Mouse (Mus musculus) hindbrain, embryonic 16.5 days (tissue): ENCODE measurements at regions not wholly inside any gene's neighbourhood (a gene's known extent, or its start where the extent isn't known, plus 50 kb on each side); places are given as distances from the start of the nearest gene placed in this dataset.
"Not testable (repeated sequence)": the region's sequence is repeated elsewhere in the genome, so short reads cannot be mapped to it uniquely, and the experiment has no call there.

Experiments
- ATAC-seq: fragments of 200-750 bp; cut with Nextera tagmentation; 2 replicates; pipeline ENCODE4 v1.8.0; 2017; ENCODE audit warnings: moderate TSS enrichment, moderate library complexity
- H3K27ac ChIP-seq: fragments of 300-500 bp; sonication (generic); 2 replicates; pipeline ENCODE4 v1.5.1; 2014; ENCODE audit warnings: low read depth, mild to moderate bottlenecking, control low read depth, low read length, moderate library complexity
- H3K27me3 ChIP-seq: fragments of 300-500 bp; sonication (generic); replicated peaks from 2 replicates; pipeline ENCODE4 v1.6.1; 2014; ENCODE audit warnings: low read length; ENCODE audit not compliant: control insufficient read depth, insufficient read depth
- H3K36me3 ChIP-seq: fragments of 300-500 bp; sonication (generic); 2 replicates; pipeline ENCODE4 v1.6.1; 2014; ENCODE audit warnings: mild to moderate bottlenecking, low read length, moderate library complexity, mixed read lengths; ENCODE audit not compliant: control insufficient read depth, insufficient read depth
- H3K4me1 ChIP-seq: fragments of 300-500 bp; sonication (generic); 2 replicates; pipeline ENCODE4 v1.6.1; 2014; ENCODE audit warnings: low read depth, low read length; ENCODE audit not compliant: control insufficient read depth, insufficient read depth
- H3K4me2 ChIP-seq: fragments of 300-500 bp; sonication (generic); 2 replicates; pipeline ENCODE4 v1.6.1; 2014; ENCODE audit warnings: mild to moderate bottlenecking, low read length, control low read depth, moderate library complexity
- H3K4me3 ChIP-seq: fragments of 300-500 bp; sonication (generic); 2 replicates; pipeline ENCODE4 v1.5.1; 2014; ENCODE audit warnings: mild to moderate bottlenecking, low read length, control low read depth, moderate library complexity
- H3K9ac ChIP-seq: fragments of 300-500 bp; sonication (generic); 2 replicates; pipeline ENCODE4 v1.6.1; 2014; ENCODE audit warnings: low read depth, mild to moderate bottlenecking, control low read depth, low read length, moderate library complexity
- H3K9me3 ChIP-seq: fragments of 300-500 bp; sonication (generic); 2 replicates; pipeline ENCODE4 v1.6.1; 2014; ENCODE audit warnings: mild to moderate bottlenecking, low read length, moderate library complexity; ENCODE audit not compliant: control insufficient read depth
- WGBS: fragments of 180-500 bp; shearing (Covaris S2); extraction: QIAGEN DNeasy Blood & Tissue Kit; methylation state at CpG from one replicate; pipeline ENCODE4 v1.1.7; 2014; 5-methylcytosine and 5-hydroxymethylcytosine counted together

DNA sequence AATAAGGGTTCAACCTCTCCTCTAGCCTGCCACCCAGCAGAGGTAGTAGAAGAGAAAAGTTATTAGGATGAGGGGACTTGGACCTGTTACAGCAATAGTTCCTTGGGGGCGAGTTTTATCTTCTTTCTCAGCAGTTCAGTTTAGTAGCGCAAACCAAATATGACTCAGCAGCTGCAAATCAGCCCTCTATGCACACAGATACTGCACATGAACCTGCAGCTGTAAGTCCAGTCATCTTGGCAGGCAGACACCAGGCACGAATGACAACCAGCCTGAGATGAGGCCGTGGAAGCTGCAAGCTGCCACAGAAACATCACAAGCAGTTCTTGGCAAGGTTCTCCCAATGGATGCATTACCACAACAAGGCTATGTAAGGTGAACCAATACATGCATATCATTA, 327.0 kb upstream of the Akr1e1 start:
- Histone ChIP-seq H3K9me3 (no peaks in the 10 kb centered on the region), H3K27ac (no peak overlapping the region), H3K9ac (no peak overlapping the region), H3K27me3 (no peaks in the 10 kb centered on the region), H3K4me2 (no peak overlapping the region), H3K36me3 (no peaks in the 10 kb centered on the region), H3K4me1 (no peaks in the 10 kb centered on the region), H3K4me3 (no peak overlapping the region)
- no peak for ATAC-seq
- 83% methylated on average over 4 of the region's 4 CpGs for WGBS

DNA sequence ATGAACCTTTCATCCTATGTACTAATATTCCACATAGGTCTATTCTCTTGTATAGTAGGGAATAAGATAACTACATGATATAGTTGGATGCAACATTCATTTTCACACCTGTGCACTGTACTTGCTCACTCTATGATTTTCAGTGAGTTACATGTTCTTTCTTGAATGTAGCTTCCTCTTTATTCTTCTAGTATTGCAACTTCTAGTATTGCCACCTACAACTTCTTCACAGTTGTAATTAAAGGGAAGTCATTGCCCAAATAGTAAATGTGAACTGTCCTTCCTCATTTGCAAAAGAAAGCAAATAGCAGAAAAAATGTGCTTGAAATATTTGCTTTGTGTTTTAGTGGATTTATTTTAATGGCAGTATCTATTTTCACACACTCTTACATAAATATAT, 330.9 kb upstream of the Akr1e1 start:
- Histone ChIP-seq H3K27me3 (no peaks in the 10 kb centered on the region), H3K36me3 (no peaks in the 10 kb centered on the region), H3K27ac (no peak overlapping the region), H3K4me3 (no peak overlapping the region), H3K9me3 (no peaks in the 10 kb centered on the region), H3K9ac (no peak overlapping the region), H3K4me2 (no peak overlapping the region), H3K4me1 (no peaks in the 10 kb centered on the region)
- ATAC-seq = no peak

DNA sequence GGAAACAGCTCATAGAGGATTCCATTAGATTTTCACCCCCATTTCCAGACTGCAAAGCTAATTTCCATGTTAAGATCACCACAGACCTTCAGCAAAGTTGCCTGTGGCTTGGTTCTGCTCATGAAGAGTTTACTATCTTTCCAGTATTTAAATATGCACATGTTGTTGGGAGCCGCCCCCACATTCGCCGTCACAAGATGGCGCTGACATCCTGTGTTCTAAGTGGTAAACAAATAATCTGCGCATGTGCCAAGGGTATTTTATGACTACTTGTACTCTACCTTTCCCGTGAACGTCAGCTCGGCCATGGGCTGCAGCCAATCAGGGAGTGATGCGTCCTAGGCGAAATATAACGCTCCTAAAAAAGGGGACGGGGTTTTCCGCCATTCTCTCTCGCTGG, 333.5 kb upstream of the Akr1e1 start:
- WGBS = 56% methylated on average over 4 of the region's 14 CpGs
- not testable (repeated sequence) for H3K4me2 ChIP-seq, H3K4me3 ChIP-seq, H3K4me1 ChIP-seq, H3K36me3 ChIP-seq, H3K27me3 ChIP-seq, H3K9ac ChIP-seq, H3K9me3 ChIP-seq, H3K27ac ChIP-seq
- peak; percentile 82 for ATAC-seq

DNA sequence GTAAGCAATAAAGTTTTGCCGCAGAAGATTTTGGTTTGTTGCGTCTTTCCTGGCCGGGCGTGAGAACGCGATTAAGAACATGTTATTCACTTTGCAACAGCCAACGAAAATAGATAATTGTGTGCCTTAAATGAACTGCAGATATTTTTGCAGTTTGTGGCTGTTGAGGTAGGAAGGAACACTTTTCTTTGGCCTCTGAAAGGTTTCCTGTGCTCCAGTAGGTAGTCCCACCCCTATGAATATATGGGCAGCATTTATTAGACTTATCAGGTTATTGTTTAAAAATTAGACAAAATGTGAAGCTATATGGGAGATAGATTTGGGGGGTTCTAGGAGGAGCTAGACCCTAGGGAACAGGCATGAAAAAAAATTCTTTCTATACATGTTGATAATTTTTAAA, 334.1 kb upstream of the Akr1e1 start:
- Histone ChIP-seq H3K27ac (no peak overlapping the region), H3K9ac (peak overlapping the region; percentile 19; the same call in 1 of the 2 replicates), H3K4me3 (peak overlapping the region; percentile 34), H3K36me3 (no peaks in the 10 kb centered on the region), H3K4me1 (no peaks in the 10 kb centered on the region), H3K9me3 (no peaks in the 10 kb centered on the region), H3K27me3 (no peaks in the 10 kb centered on the region), H3K4me2 (peak overlapping the region; percentile 48)
- 43% methylated on average over 7 of the region's 7 CpGs for WGBS
- no peak for ATAC-seq

DNA sequence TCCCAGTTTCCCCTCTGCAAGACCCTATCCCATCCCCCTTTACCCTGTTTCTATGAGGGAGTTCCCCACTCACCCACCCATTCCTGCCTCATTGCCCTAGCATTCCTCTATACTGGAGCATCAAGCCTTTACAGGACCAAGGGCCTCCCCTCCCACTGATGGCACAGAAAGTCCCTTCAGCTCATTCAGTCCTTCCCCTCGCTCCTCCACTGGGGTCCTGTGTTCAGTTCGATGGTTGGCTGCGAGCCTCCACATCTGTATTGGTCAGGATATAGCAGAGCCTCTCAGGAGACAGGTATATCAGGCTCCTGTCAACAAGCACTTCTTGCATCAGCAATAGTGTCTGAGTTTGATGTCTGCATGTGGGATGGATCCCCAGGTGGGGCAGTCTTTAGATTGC, 346.4 kb upstream of the Akr1e1 start:
- Histone ChIP-seq H3K4me1 (no peaks in the 10 kb centered on the region), H3K36me3 (no peaks in the 10 kb centered on the region), H3K27me3 (no peaks in the 10 kb centered on the region), H3K4me2 (no peak overlapping the region), H3K9ac (no peak overlapping the region), H3K4me3 (no peak overlapping the region), H3K27ac (no peak overlapping the region), H3K9me3 (no peaks in the 10 kb centered on the region)
- 93% methylated on average over 3 of the region's 3 CpGs for WGBS
- ATAC-seq = no peak

DNA sequence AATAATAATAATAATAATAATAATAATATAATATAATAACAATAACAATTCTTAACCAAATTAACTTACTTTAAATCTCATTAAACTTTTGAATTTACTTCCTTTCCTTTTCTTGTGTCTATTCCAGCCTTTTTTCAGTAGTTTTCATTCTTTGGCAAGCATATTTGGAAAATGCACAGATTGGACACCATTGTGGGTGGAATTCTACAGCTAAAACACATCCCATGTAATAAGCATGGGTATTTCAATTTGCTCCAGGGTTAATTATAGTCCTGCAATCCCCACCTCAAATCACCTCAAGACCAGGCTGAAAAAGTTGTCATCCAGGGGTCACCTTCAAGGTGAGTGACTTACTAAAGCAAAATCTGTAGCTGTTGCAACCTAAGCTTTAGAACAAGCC, 355.9 kb upstream of the Akr1e1 start:
- Histone ChIP-seq H3K4me2 (no peak overlapping the region), H3K9ac (no peak overlapping the region), H3K27me3 (no peaks in the 10 kb centered on the region), H3K4me1 (no peaks in the 10 kb centered on the region), H3K4me3 (no peak overlapping the region), H3K9me3 (no peaks in the 10 kb centered on the region), H3K27ac (no peak overlapping the region), H3K36me3 (no peaks in the 10 kb centered on the region)
- ATAC-seq = no peak

DNA sequence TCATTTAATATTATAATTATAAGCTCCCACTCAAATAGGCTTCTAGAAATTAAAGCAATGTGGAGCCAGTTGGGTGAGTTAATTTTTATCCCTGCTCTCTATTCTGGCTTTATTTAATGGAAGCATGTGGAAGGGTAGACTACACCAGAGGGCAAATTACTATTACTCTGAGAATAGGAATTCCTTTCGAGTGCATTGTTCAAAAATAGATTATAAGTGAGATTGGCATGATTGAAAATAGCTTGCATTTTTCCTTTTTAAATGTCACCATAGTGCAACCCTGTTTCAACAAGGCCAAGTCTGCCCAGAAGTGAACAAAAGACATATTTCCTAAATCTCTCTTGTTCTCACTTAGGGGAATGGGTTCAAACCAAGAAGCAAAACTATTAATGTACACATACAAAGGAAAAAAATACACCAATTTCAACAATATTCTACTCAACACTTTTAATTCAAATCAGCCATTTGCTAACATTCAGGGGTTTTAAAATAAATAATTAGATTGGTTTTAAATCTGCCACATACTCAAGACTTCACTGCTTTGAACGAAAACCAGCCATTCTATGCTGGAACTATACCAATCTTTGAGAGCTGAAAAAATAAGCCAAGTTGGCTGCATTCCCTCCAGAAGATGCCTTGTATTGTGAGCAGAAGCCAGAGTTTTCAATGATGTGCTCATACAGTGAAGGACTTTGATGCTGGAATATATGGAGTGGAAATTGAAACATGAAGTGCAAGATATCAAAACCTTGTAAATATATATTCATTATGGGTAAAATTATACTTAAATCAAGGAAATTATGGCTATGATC, 361.3 kb upstream of the Akr1e1 start:
- H3K36me3 ChIP-seq = no peaks in the 10 kb centered on the region
- H3K4me3 ChIP-seq = no peak overlapping the region
- H3K4me2 ChIP-seq = no peak overlapping the region
- no peak overlapping the region for H3K27ac ChIP-seq
- ATAC-seq = no peak
- no peak overlapping the region for H3K9ac ChIP-seq
- no peaks in the 10 kb centered on the region for H3K9me3 ChIP-seq
- H3K4me1 ChIP-seq = no peaks in the 10 kb centered on the region
- 68% methylated on average over 2 of the region's 2 CpGs for WGBS
- H3K27me3 ChIP-seq = no peaks in the 10 kb centered on the region

DNA sequence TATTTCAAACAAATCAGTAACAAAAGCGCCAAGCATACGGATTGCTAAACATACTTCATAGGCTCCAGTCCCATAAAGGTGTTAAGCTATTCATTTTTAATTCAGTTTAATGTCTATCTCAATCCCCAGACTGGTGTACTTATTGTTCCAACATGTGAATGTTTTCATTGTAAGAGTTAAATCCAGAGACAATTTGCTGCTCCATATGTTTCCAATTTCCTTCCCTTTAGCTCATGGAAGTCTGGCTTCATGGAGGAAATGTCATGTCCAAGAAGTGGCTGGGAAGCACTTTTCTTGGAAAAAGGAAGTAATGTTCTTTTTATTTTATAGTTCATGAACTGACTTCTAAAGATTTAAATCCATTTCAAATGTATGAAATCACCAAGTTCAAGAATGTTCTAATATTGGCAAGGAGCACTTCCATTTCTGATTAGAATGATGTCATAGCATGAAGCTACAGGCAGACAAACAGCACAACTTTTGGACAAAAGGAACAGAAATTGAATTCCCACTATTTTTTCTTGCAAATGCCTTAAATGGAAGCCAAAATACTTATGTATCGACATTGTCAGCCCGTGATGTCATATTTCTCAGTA, 362.6 kb upstream of the Akr1e1 start:
- Histone ChIP-seq H3K9ac (no peak overlapping the region), H3K4me1 (no peaks in the 10 kb centered on the region), H3K9me3 (no peaks in the 10 kb centered on the region), H3K27ac (no peak overlapping the region), H3K4me2 (no peak overlapping the region), H3K36me3 (no peaks in the 10 kb centered on the region), H3K27me3 (no peaks in the 10 kb centered on the region), H3K4me3 (no peak overlapping the region)
- no peak for ATAC-seq
- 80% methylated on average over 4 of the region's 4 CpGs for WGBS

DNA sequence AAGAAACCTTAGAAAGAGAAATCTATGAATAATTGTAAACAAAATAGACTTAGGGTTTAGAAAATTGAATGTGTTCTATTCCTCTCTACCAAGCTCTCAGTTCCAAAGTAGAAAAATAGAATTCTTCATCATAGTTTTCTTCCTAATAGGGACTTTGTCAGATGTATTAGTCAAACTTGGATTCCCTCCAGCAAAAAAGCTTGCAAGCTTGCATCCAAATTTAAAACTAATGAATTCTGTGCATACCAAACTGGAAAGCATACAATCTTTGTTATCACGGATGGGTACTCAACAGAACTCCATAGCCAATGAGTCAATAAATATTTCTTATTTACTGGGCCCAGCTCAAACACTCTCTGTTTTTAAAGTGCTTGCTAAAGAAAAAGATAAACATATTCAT, 383.9 kb upstream of the Akr1e1 start:
- no peak overlapping the region for H3K4me3 ChIP-seq
- no peak overlapping the region for H3K9ac ChIP-seq
- H3K4me1 ChIP-seq = no peaks in the 10 kb centered on the region
- ATAC-seq = no peak
- no peaks in the 10 kb centered on the region for H3K36me3 ChIP-seq
- 56% methylated on average over 1 of the region's 1 CpGs for WGBS
- no peaks in the 10 kb centered on the region for H3K9me3 ChIP-seq
- no peaks in the 10 kb centered on the region for H3K27me3 ChIP-seq
- no peak overlapping the region for H3K27ac ChIP-seq
- no peak overlapping the region for H3K4me2 ChIP-seq
